Mouse (Mus musculus): Measurements from ENCODE around the gene Dspp.

GRCm38 (mm10) chr5:104212531-104212930 lies 42.0 kb downstream of the Dspp start:
- no peak for TF ChIP-seq CTCF (IDR thresholded peaks at IDR 0.05; ENCODE audit: low read depth)
- TF ChIP-seq EP300 (optimal IDR thresholded peaks at IDR 0.05) = no peak

Measured in stomach, postnatal 0 days (tissue).